Mouse (Mus musculus) forebrain, embryonic 12.5 days (tissue): ENCODE results near the gene Miga2. TPM values are rescaled to one million over a fixed set of nuclear protein-coding genes. Genes with fewer than 3 reads are reported as not detected.

Source experiments
- ATAC-seq: fragments of 200-750 bp; cut with Nextera tagmentation; 2 replicates; pipeline ENCODE4 v1.8.0; 2017; ENCODE audit warnings: moderate TSS enrichment; ENCODE audit not compliant: low FRiP score
- H3K27ac ChIP-seq: fragments of 300-500 bp; sonication (generic); 2 replicates; pipeline ENCODE4 v1.5.1; 2016; ENCODE audit warnings: mild to moderate bottlenecking
- H3K27me3 ChIP-seq: fragments of 300-500 bp; sonication (generic); 2 replicates; pipeline ENCODE4 v1.6.1; 2016; ENCODE audit warnings: mild to moderate bottlenecking
- H3K36me3 ChIP-seq: fragments of 300-500 bp; sonication (generic); replicated peaks from 2 replicates; pipeline ENCODE4 v1.6.1; 2016; ENCODE audit warnings: mild to moderate bottlenecking
- H3K4me1 ChIP-seq: fragments of 300-500 bp; sonication (generic); 2 replicates; pipeline ENCODE4 v1.6.1; 2016
- H3K4me2 ChIP-seq: fragments of 300-500 bp; sonication (generic); 2 replicates; pipeline ENCODE4 v1.6.1; 2016; ENCODE audit warnings: mild to moderate bottlenecking, moderate library complexity
- H3K4me3 ChIP-seq: fragments of 300-500 bp; sonication (generic); replicated peaks from 2 replicates; pipeline ENCODE4 v1.5.1; 2016; ENCODE audit warnings: mild to moderate bottlenecking
- H3K9ac ChIP-seq: fragments of 300-500 bp; sonication (generic); 2 replicates; pipeline ENCODE4 v1.6.1; 2016; ENCODE audit warnings: mild to moderate bottlenecking
- H3K9me3 ChIP-seq: fragments of 300-500 bp; sonication (generic); 2 replicates; pipeline ENCODE4 v1.6.1; 2016
- whole genome bisulfite sequencing: fragments of 180-500 bp; shearing (Covaris S2); methylation state at CpG from one replicate; pipeline ENCODE4 v1.1.7; 2016; 5-methylcytosine and 5-hydroxymethylcytosine counted together
- microRNA-seq: library from miRNA; unstranded; fragments of <30 nt; microRNA quantifications from one replicate; pipeline ENCODE4, GENCODE M21; 2017
- polyA plus RNA-seq: library from polyadenylated mRNA; unstranded; fragments of >200 nt; fragmentation: Nextera tagmentation; extraction: Ambion mirVana; gene quantifications from 2 replicates; pipeline ENCODE4 v1.2.1, GENCODE M21; 2016

Miga2 gene
- polyA plus RNA-seq, 1 experiment from 2014 or later: 24.4 TPM

- no peak for ATAC-seq
- H3K27me3 ChIP-seq: no peaks in the 10 kb centered on the region
- H3K9me3 ChIP-seq: no peaks in the 10 kb centered on the region
- H3K27ac ChIP-seq: no peak overlapping the region
- H3K4me1 ChIP-seq: peaks cover 41% of the 10 kb centered on the region
- no peaks in the 10 kb centered on the region for H3K36me3 ChIP-seq
- WGBS: 82% methylated on average over 5 of the region's 5 CpGs
- peak overlapping the region; percentile 59 for H3K4me2 ChIP-seq
- no peak overlapping the region for H3K4me3 ChIP-seq
- H3K9ac ChIP-seq: no peak overlapping the region
Observed at GRCm38 (mm10) chr2:30417595-30418165, 53.6 kb downstream of the Miga2 start.

- no peaks in the 10 kb centered on the region for H3K36me3 ChIP-seq
- 0 out of 2 replicates have a peak overlapping the region, but pooled peaks have one; percentile 22 for H3K9ac ChIP-seq
- peak overlapping the region; percentile 27 for H3K4me2 ChIP-seq
- 77% methylated on average over 6 of the region's 6 CpGs for WGBS
- H3K9me3 ChIP-seq: no peaks in the 10 kb centered on the region
- peaks cover 41% of the 10 kb centered on the region for H3K4me1 ChIP-seq
- ATAC-seq: no peak
- no peak overlapping the region for H3K27ac ChIP-seq
- H3K27me3 ChIP-seq: no peaks in the 10 kb centered on the region
- H3K4me3 ChIP-seq: 0 out of 2 replicates have a peak overlapping the region, but pooled peaks have one; percentile 1
Observed at GRCm38 (mm10) chr2:30418259-30418658, 54.2 kb downstream of the Miga2 start.

GRCm38 (mm10) chr2:30419112-30419511, 55.1 kb downstream of the Miga2 start:
- Histone ChIP-seq H3K9ac (no peak overlapping the region), H3K4me3 (peak overlapping the region; percentile 7; the same call in 1 of the 2 replicates), H3K36me3 (no peaks in the 10 kb centered on the region), H3K27ac (0 out of 2 replicates have a peak overlapping the region, but pooled peaks have one; percentile 36), H3K4me1 (peaks cover 34% of the 10 kb centered on the region), H3K27me3 (no peaks in the 10 kb centered on the region), H3K9me3 (no peaks in the 10 kb centered on the region), H3K4me2 (peak overlapping the region; percentile 27; the same call in 1 of the 2 replicates)
- 43% methylated on average over 10 of the region's 10 CpGs for WGBS
- ATAC-seq: no peak

- no peak overlapping the region for H3K27ac ChIP-seq
- no peak overlapping the region for H3K4me3 ChIP-seq
- H3K36me3 ChIP-seq: peaks cover 3% of the 10 kb centered on the region
- no peaks in the 10 kb centered on the region for H3K9me3 ChIP-seq
- no peak overlapping the region for H3K9ac ChIP-seq
- no peak for ATAC-seq
- no peak overlapping the region for H3K4me2 ChIP-seq
- WGBS: 90% methylated on average over 4 of the region's 4 CpGs
- no peaks in the 10 kb centered on the region for H3K27me3 ChIP-seq
- peaks cover 23% of the 10 kb centered on the region for H3K4me1 ChIP-seq
Observed at GRCm38 (mm10) chr2:30421432-30421831, 57.4 kb downstream of the Miga2 start.

- H3K36me3 ChIP-seq: peaks cover 79% of the 10 kb centered on the region
- H3K4me3 ChIP-seq: no peak overlapping the region
- no peak overlapping the region for H3K27ac ChIP-seq
- no peaks in the 10 kb centered on the region for H3K4me1 ChIP-seq
- no peak overlapping the region for H3K4me2 ChIP-seq
- no peak overlapping the region for H3K9ac ChIP-seq
- no peaks in the 10 kb centered on the region for H3K9me3 ChIP-seq
- ATAC-seq: no peak
- H3K27me3 ChIP-seq: no peaks in the 10 kb centered on the region
Observed at GRCm38 (mm10) chr2:30429156-30429555, 65.1 kb downstream of the Miga2 start.

Small RNA genes within 50 kb of the gene (microRNA-seq; reads per million reads assigned to microRNA genes)
- not detected for gene Gm47292

Other genes with a start within 250 kb of the Miga2 start
- gene Zer1, start 239.6 kb upstream of the Miga2 start, polyA plus RNA-seq: 9.2 and 9.5 TPM in 2 replicates
- 8.3 and 14.0 TPM in 2 replicates for gene Tbc1d13, start 230.5 kb upstream of the Miga2 start, polyA plus RNA-seq
- gene Endog, start 192.7 kb upstream of the Miga2 start, polyA plus RNA-seq: 9.7 and 13.4 TPM in 2 replicates
- gene Spout1, start 185.8 kb upstream of the Miga2 start, polyA plus RNA-seq: 67.0 and 69.2 TPM in 2 replicates
- gene Kyat1, start 158.4 kb upstream of the Miga2 start, polyA plus RNA-seq: 9.0 and 9.4 TPM in 2 replicates
- gene Lrrc8a, start 126.5 kb upstream of the Miga2 start, polyA plus RNA-seq: 22.8 and 35.9 TPM in 2 replicates
- gene Gm28035, start 123.7 kb upstream of the Miga2 start, polyA plus RNA-seq: 0.29 and 0.64 TPM in 2 replicates
- gene Phyhd1, start 98.0 kb upstream of the Miga2 start, polyA plus RNA-seq: 5.0 and 5.4 TPM in 2 replicates
- not detected in 2 replicates for gene Gm28038, start 83.2 kb upstream of the Miga2 start, polyA plus RNA-seq
- gene Dolk, start 77.9 kb upstream of the Miga2 start, polyA plus RNA-seq: 25.4 and 25.6 TPM in 2 replicates
- gene Nup188, start 77.8 kb upstream of the Miga2 start, polyA plus RNA-seq: 42.3 and 47.0 TPM in 2 replicates
- 99.8 and 110 TPM in 2 replicates for gene Sh3glb2, start 4.9 kb upstream of the Miga2 start, polyA plus RNA-seq
- gene Dolpp1, start 28.0 kb downstream of the Miga2 start, polyA plus RNA-seq: 51.4 and 52.3 TPM in 2 replicates
- gene Crat, start 51.6 kb downstream of the Miga2 start, polyA plus RNA-seq: 22.5 and 23.0 TPM in 2 replicates
- 131 and 144 TPM in 2 replicates for gene Ptpa, start 51.8 kb downstream of the Miga2 start, polyA plus RNA-seq
- 2.3 and 2.7 TPM in 2 replicates for gene Ier5l, start 110.0 kb downstream of the Miga2 start, polyA plus RNA-seq
- gene Cstad, start 230.8 kb downstream of the Miga2 start, polyA plus RNA-seq: 0.47 and 0.67 TPM in 2 replicates